Mouse (Mus musculus) lung, postnatal 0 days (tissue): ENCODE results near the gene Wdr24. TPM values are rescaled to one million over a fixed set of nuclear protein-coding genes. Genes with fewer than 3 reads are reported as not detected.

Experiments used
- ATAC-seq: fragments of 200-750 bp; cut with Nextera tagmentation; 2 replicates; pipeline ENCODE4 v1.8.0; 2017; ENCODE audit warnings: moderate library complexity
- DNase-seq: peaks from one replicate; pipeline ENCODE4 v3.0.0-alpha.2; 2016; ENCODE audit warnings: low spot score
- H3K27ac ChIP-seq: fragments of 300-500 bp; sonication (generic); 2 replicates; pipeline ENCODE4 v1.5.1; 2014; ENCODE audit warnings: antibody characterized with exemption, mild to moderate bottlenecking, low read length, mixed read lengths
- H3K27me3 ChIP-seq: fragments of 300-500 bp; sonication (generic); replicated peaks from 2 replicates; pipeline ENCODE4 v1.6.1; 2014; ENCODE audit warnings: low read length, mixed read lengths; ENCODE audit not compliant: insufficient read depth
- H3K36me3 ChIP-seq: fragments of 300-500 bp; sonication (generic); 2 replicates; pipeline ENCODE4 v1.6.1; 2014; ENCODE audit warnings: low read length, mixed read lengths; ENCODE audit not compliant: insufficient read depth
- H3K4me1 ChIP-seq: fragments of 300-500 bp; sonication (generic); 2 replicates; pipeline ENCODE4 v1.6.1; 2014; ENCODE audit warnings: antibody characterized with exemption, low read depth, low read length, mixed read lengths; ENCODE audit not compliant: insufficient read depth
- H3K4me2 ChIP-seq: fragments of 300-500 bp; sonication (generic); replicated peaks from 2 replicates; pipeline ENCODE4 v1.6.1; 2014; ENCODE audit warnings: low read depth, mild to moderate bottlenecking, low read length, moderate library complexity, mixed read lengths
- H3K4me3 ChIP-seq: fragments of 300-500 bp; sonication (generic); 2 replicates; pipeline ENCODE4 v1.5.1; 2014; ENCODE audit warnings: low read depth, low read length
- H3K9ac ChIP-seq: fragments of 300-500 bp; sonication (generic); replicated peaks from 2 replicates; pipeline ENCODE4 v1.6.1; 2014; ENCODE audit warnings: low read depth, mild to moderate bottlenecking
- H3K9me3 ChIP-seq: fragments of 300-500 bp; sonication (generic); 2 replicates; pipeline ENCODE4 v1.6.1; 2016; ENCODE audit warnings: low read length, mixed read lengths
- CTCF ChIP-seq: IDR thresholded peaks from 2 replicates; pipeline ENCODE4 v1.5.1; 2016; ENCODE audit warnings: antibody characterized with exemption, mild to moderate bottlenecking
- EP300 ChIP-seq: IDR thresholded peaks from 2 replicates; pipeline ENCODE4 v1.6.1; 2016; ENCODE audit warnings: antibody characterized with exemption, mild to moderate bottlenecking, control low read depth
- WGBS: fragments of 180-500 bp; shearing (Covaris S2); extraction: QIAGEN DNeasy Blood & Tissue Kit; methylation state at CpG from one replicate; pipeline ENCODE4 v1.1.7; 2014; 5-methylcytosine and 5-hydroxymethylcytosine counted together
- polyA plus RNA-seq: library from polyadenylated mRNA; unstranded; fragments of >200 nt; fragmentation: Nextera tagmentation; extraction: Ambion mirVana; gene quantifications from 2 replicates; pipeline ENCODE4 v1.2.1, GENCODE M21; 2015

Wdr24 gene
- polyA plus RNA-seq, 1 experiment from 2014 or later = 14.9 TPM

- no peaks in the 10 kb centered on the region for H3K36me3 ChIP-seq
- H3K9me3 ChIP-seq = no peaks in the 10 kb centered on the region
- H3K27ac ChIP-seq = peak overlapping the region; percentile 71
- no peaks in the 10 kb centered on the region for H3K27me3 ChIP-seq
- peak overlapping the region; percentile 92 for H3K4me2 ChIP-seq
- H3K4me1 ChIP-seq = peaks cover 4% of the 10 kb centered on the region; the same call in 1 of the 2 replicates
- H3K9ac ChIP-seq = peak overlapping the region; percentile 55
- peak overlapping the region; percentile 58 for H3K4me3 ChIP-seq
- ATAC-seq (no peak; the same call in 1 of the 2 replicates), DNase-seq (no peak)
- no peak for TF ChIP-seq CTCF
- 11% methylated on average over 6 of the region's 6 CpGs for WGBS
These were observed 38.5 kb downstream of the Wdr24 start for GRCm38 (mm10) chr17:25861704-25862612.

DNA sequence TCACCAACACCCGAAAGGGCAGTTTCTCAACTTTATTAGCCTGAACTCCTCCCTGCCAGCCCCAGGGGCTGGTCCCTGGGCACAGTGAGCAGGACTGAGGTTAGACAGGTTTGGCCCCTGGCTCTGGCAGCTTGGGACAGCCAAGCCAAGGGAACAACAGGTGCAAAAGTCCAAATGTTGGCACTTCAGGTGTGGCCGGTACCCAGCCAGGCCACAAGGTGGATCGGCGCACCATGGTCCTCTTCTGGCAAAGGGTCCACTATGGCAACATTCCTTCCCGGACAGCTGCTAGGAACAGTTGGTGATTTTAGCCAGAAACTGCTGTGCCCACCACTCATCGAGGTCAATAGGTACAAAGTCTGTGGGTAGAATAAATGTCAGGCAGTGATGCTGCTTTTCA, 40.3 kb downstream of the Wdr24 start:
- H3K9me3 ChIP-seq = no peaks in the 10 kb centered on the region
- no peak overlapping the region for H3K4me2 ChIP-seq
- H3K27me3 ChIP-seq = no peaks in the 10 kb centered on the region
- no peak overlapping the region for H3K9ac ChIP-seq
- peaks cover 4% of the 10 kb centered on the region; the same call in 1 of the 2 replicates for H3K4me1 ChIP-seq
- TF ChIP-seq CTCF (no peak), EP300 (no peak)
- DNase-seq (no peak), ATAC-seq (no peak)
- no peaks in the 10 kb centered on the region for H3K36me3 ChIP-seq
- no peak overlapping the region for H3K27ac ChIP-seq
- no peak overlapping the region for H3K4me3 ChIP-seq
- 84% methylated on average over 6 of the region's 6 CpGs for WGBS

DNA sequence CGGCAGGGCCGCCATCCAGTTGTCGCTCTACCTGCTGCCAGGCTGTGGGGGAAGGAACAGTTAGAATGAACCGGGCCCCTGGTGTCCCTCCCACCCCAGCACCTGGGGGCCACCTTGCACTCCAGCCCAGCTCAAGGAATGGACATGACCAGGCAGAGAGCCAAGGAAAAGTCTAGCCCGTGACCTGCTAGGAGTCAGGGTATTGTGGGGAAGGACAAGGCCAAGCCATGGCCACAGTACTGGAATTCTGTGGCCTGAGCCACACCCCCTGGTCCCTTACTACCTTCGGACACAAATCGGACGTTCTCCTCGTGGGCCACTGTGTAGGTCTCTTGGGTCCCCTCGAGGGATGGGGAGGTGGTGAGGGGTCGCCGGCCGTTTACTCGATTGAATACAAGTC, 40.9 kb downstream of the Wdr24 start:
- Histone ChIP-seq H3K9me3 (no peaks in the 10 kb centered on the region), H3K4me3 (no peak overlapping the region), H3K4me1 (peaks cover 4% of the 10 kb centered on the region; the same call in 1 of the 2 replicates), H3K9ac (no peak overlapping the region), H3K27ac (no peak overlapping the region), H3K4me2 (no peak overlapping the region), H3K36me3 (no peaks in the 10 kb centered on the region), H3K27me3 (no peaks in the 10 kb centered on the region)
- TF ChIP-seq EP300 = no peak
- TF ChIP-seq CTCF = no peak
- DNase-seq = no peak
- 91% methylated on average over 14 of the region's 14 CpGs for WGBS
- no peak for ATAC-seq

DNA sequence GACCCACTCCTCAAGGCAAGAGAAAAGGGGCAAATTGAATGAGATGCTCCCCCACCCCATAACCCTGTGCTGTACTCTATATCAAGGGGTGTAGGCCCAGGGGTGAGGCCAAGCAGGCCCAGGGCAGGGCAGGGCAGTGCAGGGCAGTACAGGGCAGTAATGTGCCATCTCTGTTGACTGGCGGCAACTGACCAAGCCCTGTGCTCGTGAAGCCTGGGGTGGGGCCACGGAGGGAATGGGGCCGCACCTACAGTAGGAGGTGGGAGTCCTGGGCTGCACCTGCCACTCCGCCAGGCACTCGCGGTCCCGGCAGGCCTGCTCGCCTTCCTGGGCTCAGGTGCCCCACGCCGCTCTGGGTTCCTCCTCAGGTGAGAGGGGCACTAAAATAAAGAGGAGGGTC, 41.9 kb downstream of the Wdr24 start:
- WGBS = 84% methylated on average over 11 of the region's 11 CpGs
- no peak for DNase-seq

GRCm38 (mm10) chr17:25866172-25866571, 42.7 kb downstream of the Wdr24 start:
- Histone ChIP-seq H3K36me3 (no peaks in the 10 kb centered on the region), H3K4me2 (no peak overlapping the region), H3K9ac (no peak overlapping the region), H3K4me3 (no peak overlapping the region), H3K9me3 (no peaks in the 10 kb centered on the region), H3K27ac (no peak overlapping the region), H3K27me3 (no peaks in the 10 kb centered on the region), H3K4me1 (no peaks in the 10 kb centered on the region; the same call in 1 of the 2 replicates)
- ATAC-seq (no peak), DNase-seq (no peak)
- 84% methylated on average over 3 of the region's 3 CpGs for WGBS
- no peak for TF ChIP-seq CTCF
- TF ChIP-seq EP300 = no peak

More for the DNA sequence above, 41.9 kb downstream of the Wdr24 start:
- Histone ChIP-seq H3K27me3 (no peaks in the 10 kb centered on the region), H3K9ac (no peak overlapping the region), H3K27ac (no peak overlapping the region), H3K4me1 (peaks cover 4% of the 10 kb centered on the region; the same call in 1 of the 2 replicates), H3K36me3 (no peaks in the 10 kb centered on the region), H3K4me3 (no peak overlapping the region), H3K4me2 (no peak overlapping the region), H3K9me3 (no peaks in the 10 kb centered on the region)
- TF ChIP-seq EP300 (no peak), CTCF (no peak)
- ATAC-seq = no peak

DNA sequence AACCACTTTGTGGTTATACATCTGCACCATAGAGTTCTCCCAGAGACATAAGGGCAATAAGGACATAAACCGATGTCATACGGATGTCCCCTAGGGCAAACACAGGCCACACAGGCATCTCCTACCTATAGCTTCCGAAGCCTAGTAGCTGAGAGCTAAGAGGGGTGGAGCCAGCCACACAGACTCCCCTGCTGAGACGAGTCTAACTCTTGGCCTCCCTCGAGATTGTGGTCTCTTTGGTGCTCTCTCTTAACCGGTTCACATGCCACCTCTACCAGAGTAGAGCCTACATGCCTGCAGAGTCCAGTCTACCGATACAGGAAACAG, 44.0 kb downstream of the Wdr24 start:
- Histone ChIP-seq H3K4me1 (no peaks in the 10 kb centered on the region), H3K9me3 (no peaks in the 10 kb centered on the region), H3K27me3 (no peaks in the 10 kb centered on the region), H3K4me2 (peak overlapping the region; percentile 98), H3K9ac (0 out of 2 replicates have a peak overlapping the region, but pooled peaks have one; percentile 19), H3K4me3 (no peak overlapping the region), H3K36me3 (no peaks in the 10 kb centered on the region), H3K27ac (no peak overlapping the region)
- DNase-seq (peak; percentile 35), ATAC-seq (peak; percentile 1; the same call in 1 of the 2 replicates)
- TF ChIP-seq CTCF = no peak
- no peak for TF ChIP-seq EP300
- WGBS = 9% methylated on average over 7 of the region's 7 CpGs
